Comparison of ENCODE assay signal across 19 mouse cellular contexts in the genomic region with DNA sequence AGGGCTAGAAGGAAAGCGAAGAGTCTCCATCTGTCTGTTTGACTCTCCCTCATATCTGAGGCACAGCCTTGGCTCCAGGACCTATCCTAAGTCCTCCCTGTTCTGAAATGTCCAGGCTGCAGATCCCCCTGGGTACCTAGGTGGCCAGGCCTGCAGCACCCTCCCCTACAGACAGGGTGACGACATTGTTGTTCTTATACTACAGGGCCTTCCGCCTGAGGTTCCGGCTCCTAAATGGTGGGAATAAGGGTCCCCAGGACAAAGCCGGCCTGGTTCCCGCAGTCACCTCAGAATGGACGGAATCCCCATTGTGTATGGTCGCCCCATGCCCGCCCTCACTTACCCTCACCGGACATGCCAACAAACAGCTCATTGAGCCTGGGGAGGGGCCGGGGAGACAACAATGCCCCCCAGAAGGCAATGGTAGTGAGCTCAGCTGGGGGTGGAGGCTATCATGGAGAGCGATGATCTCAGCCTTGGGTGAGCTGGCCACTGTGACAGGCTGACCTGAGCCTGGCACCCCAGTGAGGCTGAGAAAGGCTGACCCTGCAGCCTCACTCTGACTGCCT. TPM values are rescaled to one million over a fixed set of nuclear protein-coding genes. Genes with fewer than 3 reads are reported as not detected.
DNase-seq lines count a peak whose midpoint lies in the region; ATAC-seq and TF ChIP-seq lines count a peak whose summit lies in the region.
"Had no signal": no experiment of that assay in that cellular context is flagged by ENCODE, and none has a peak within 500 bp of the region (broad histone marks: within the 10 kb centered on the region; RNA-seq: fewer than 3 reads in every experiment).

No protein-coding gene starts in this region.

- H3K9ac ChIP-seq in heart, embryonic 15.5 days = no peak overlapping the region
- no peak overlapping the region for H3K9ac ChIP-seq in liver, adult 2 months (ENCODE audit: low read depth, low read length)
- H3K9ac ChIP-seq in limb, embryonic 15.5 days = no peak overlapping the region
- H3K9ac ChIP-seq: embryonic facial prominence, embryonic 15.5 days had no signal

- no peak for TF ChIP-seq CTCF in liver, adult 2 months (IDR thresholded peaks at IDR 0.05; ENCODE audit: low read depth, low read length)

- no peak for ATAC-seq in heart, embryonic 15.5 days (replicated peaks; ENCODE audit: insufficient number of reproducible peaks, insufficient read depth, low FRiP score, low read depth)
- ATAC-seq in limb, embryonic 15.5 days (ENCODE audit: insufficient number of reproducible peaks, low FRiP score, low TSS enrichment, low read depth) = no peak
- ATAC-seq: activated CD4-positive, CD25-positive, alpha-beta regulatory T cell, adult 4 months; CD4-positive, CD25-positive, alpha-beta regulatory T cell, adult 4 months had no signal

- intact Hi-C loops in heart, postnatal 36 days (cut with DNase I) = no loop called here
- intact Hi-C loops in left cerebral cortex, postnatal 36 days (cut with DNase I) = no loop called here

- H3K4me2 ChIP-seq in heart, embryonic 15.5 days = no peak overlapping the region
- no peak overlapping the region for H3K4me2 ChIP-seq in limb, embryonic 15.5 days
- H3K4me2 ChIP-seq: embryonic facial prominence, embryonic 15.5 days; forebrain, embryonic 13.5 days had no signal

- no peaks in the 10 kb centered on the region for H3K79me2 ChIP-seq in liver, adult 2 months (ENCODE audit: control insufficient read depth, insufficient read depth, low read length)

- H3K27ac ChIP-seq in heart, embryonic 15.5 days = peak overlapping the region; percentile 60
- peak overlapping the region; percentile 64 for H3K27ac ChIP-seq in liver, adult 2 months (replicated peaks; ENCODE audit: insufficient read depth, low read depth, low read length)
- 0 out of 2 replicates have a peak overlapping the region, but pooled peaks have one; percentile 17 for H3K27ac ChIP-seq in limb, embryonic 15.5 days
- H3K27ac ChIP-seq: embryonic facial prominence, embryonic 15.5 days; forebrain, embryonic 13.5 days; stomach, postnatal 0 days had no signal

- H3K36me3 ChIP-seq in heart, embryonic 15.5 days = no peaks in the 10 kb centered on the region
- no peaks in the 10 kb centered on the region for H3K36me3 ChIP-seq in liver, adult 2 months (ENCODE audit: control insufficient read depth, insufficient read depth, low read length)
- no peaks in the 10 kb centered on the region for H3K36me3 ChIP-seq in limb, embryonic 15.5 days
- H3K36me3 ChIP-seq: embryonic facial prominence, embryonic 15.5 days had no signal

- peaks cover 5% of the 10 kb centered on the region for H3K4me1 ChIP-seq in heart, embryonic 15.5 days (replicated peaks)
- peaks cover 7% of the 10 kb centered on the region for H3K4me1 ChIP-seq in liver, adult 2 months (ENCODE audit: control insufficient read depth, insufficient read depth, low read length)
- H3K4me1 ChIP-seq in limb, embryonic 15.5 days = peaks cover 4% of the 10 kb centered on the region; the same call in 1 of the 2 replicates
- H3K4me1 ChIP-seq: embryonic facial prominence, embryonic 15.5 days had no signal

- no peaks in the 10 kb centered on the region for H3K9me3 ChIP-seq in heart, embryonic 15.5 days (replicated peaks)
- no peaks in the 10 kb centered on the region for H3K9me3 ChIP-seq in limb, embryonic 15.5 days
- H3K9me3 ChIP-seq: embryonic facial prominence, embryonic 15.5 days; forebrain, embryonic 13.5 days had no signal

- no peak overlapping the region for H3K4me3 ChIP-seq in heart, embryonic 15.5 days
- H3K4me3 ChIP-seq in liver, adult 2 months (ENCODE audit: insufficient read depth, low read depth, low read length) = no peak overlapping the region
- H3K4me3 ChIP-seq in limb, embryonic 15.5 days = no peak overlapping the region
- H3K4me3 ChIP-seq: embryonic facial prominence, embryonic 15.5 days; forebrain, embryonic 13.5 days had no signal

- TF ChIP-seq POLR2A in liver, adult 2 months (IDR thresholded peaks at IDR 0.05; ENCODE audit: extremely low read depth, insufficient read depth, low read length) = no peak

- WGBS in heart, embryonic 15.5 days = 61% methylated on average over 12 of the region's 12 CpGs
- 86% methylated on average over 12 of the region's 12 CpGs for WGBS in liver, adult 2 months
- WGBS in limb, embryonic 15.5 days = 81% methylated on average over 12 of the region's 12 CpGs

- H3K27me3 ChIP-seq in heart, embryonic 15.5 days = no peaks in the 10 kb centered on the region; the same call in 1 of the 2 replicates
- no peaks in the 10 kb centered on the region for H3K27me3 ChIP-seq in liver, adult 2 months (ENCODE audit: control insufficient read depth, insufficient read depth, low read length)
- H3K27me3 ChIP-seq in limb, embryonic 15.5 days = peaks cover 4% of the 10 kb centered on the region; the same call in 1 of the 2 replicates

- DNase-seq in heart, postnatal 36 days = no peak
- no peak for DNase-seq in liver, adult 2 months (ENCODE audit: extremely low read depth, low read depth, low spot score)
- no peak for DNase-seq in liver
- DNase-seq in lung, postnatal 10 days = peak; percentile 77
- no peak for DNase-seq in urinary bladder, adult 2 months (ENCODE audit: low spot score)
- no peak for DNase-seq in left cerebral cortex, postnatal 36 days (ENCODE audit: low spot score in 2 of 2)
- DNase-seq: cerebellum, adult 18-20 months; gastrocnemius, postnatal 10 days; kidney, adult 18-20 months; right cerebral cortex, adult 18-20 months; spleen, adult 18-20 months; thymus, postnatal 4 days had no signal

RNA-seq across cellular contexts. Expression of a gene that starts 10.8 kb away (rescaled TPM):
- polyA plus RNA-seq in heart, embryonic 15.5 days (2015; fragmentation: Nextera tagmentation; extraction: Ambion mirVana) = 9.2 and 14.2 TPM in 2 replicates
- total RNA-seq in heart, postnatal 36 days (2021) = 10 to 100 TPM; 16.3 to 22.1 TPM
- 3.0 and 5.2 TPM in 2 replicates for total RNA-seq in liver, adult 2 months (2014; rRNA removed)
- polyA plus RNA-seq in liver, adult 2 months (2012; rRNA removed) = 3.1 and 4.1 TPM in 2 replicates
- 6.7 and 7.3 TPM in 2 replicates for polyA plus RNA-seq in limb, embryonic 15.5 days (2015; fragmentation: Nextera tagmentation; extraction: Ambion mirVana)
- 5.5 and 6.4 TPM in 2 replicates for polyA plus RNA-seq in urinary bladder, adult 2 months (2012; rRNA removed)
- total RNA-seq in left cerebral cortex, postnatal 36 days (2021) = 1 to 10 TPM; 3.2 to 3.8 TPM
- polyA plus RNA-seq: activated CD4-positive, CD25-positive, alpha-beta regulatory T cell, adult 4 months; CD4-positive, CD25-positive, alpha-beta regulatory T cell, adult 4 months had no signal

RNA-seq across cellular contexts. Expression of a gene that starts 26.3 kb away (rescaled TPM):
- polyA plus RNA-seq in heart, embryonic 15.5 days (2015; fragmentation: Nextera tagmentation; extraction: Ambion mirVana) = 10.3 and 14.7 TPM in 2 replicates
- total RNA-seq in heart, postnatal 36 days (2021) = 10 to 100 TPM; 13.5 to 13.9 TPM
- 4.4 and 7.5 TPM in 2 replicates for total RNA-seq in liver, adult 2 months (2014; rRNA removed)
- 13.4 and 14.8 TPM in 2 replicates for polyA plus RNA-seq in liver, adult 2 months (2012; rRNA removed)
- polyA plus RNA-seq in limb, embryonic 15.5 days (2015; fragmentation: Nextera tagmentation; extraction: Ambion mirVana) = 17.6 and 19.5 TPM in 2 replicates
- polyA plus RNA-seq in urinary bladder, adult 2 months (2012; rRNA removed) = 15.9 and 17.9 TPM in 2 replicates
- total RNA-seq in left cerebral cortex, postnatal 36 days (2021) = 10 to 100 TPM; 47.7 to 50.1 TPM

RNA-seq across cellular contexts. Expression of a gene that starts 36.2 kb away (rescaled TPM):
- 0.63 and 0.76 TPM in 2 replicates for polyA plus RNA-seq in heart, embryonic 15.5 days (2015; fragmentation: Nextera tagmentation; extraction: Ambion mirVana)
- 10 to 100 TPM; 11.3 to 12.3 TPM for total RNA-seq in heart, postnatal 36 days (2021)
- total RNA-seq in liver, adult 2 months (2014; rRNA removed) = 3.2 and 5.5 TPM in 2 replicates
- polyA plus RNA-seq in liver, adult 2 months (2012; rRNA removed) = 4.1 and 6.1 TPM in 2 replicates
- polyA plus RNA-seq in limb, embryonic 15.5 days (2015; fragmentation: Nextera tagmentation; extraction: Ambion mirVana) = 1.1 TPM in 2 replicates
- polyA plus RNA-seq in urinary bladder, adult 2 months (2012; rRNA removed) = 1.4 and 1.5 TPM in 2 replicates
- total RNA-seq in left cerebral cortex, postnatal 36 days (2021) = 1 to 10 TPM; 8.2 to 8.9 TPM
- polyA plus RNA-seq: activated CD4-positive, CD25-positive, alpha-beta regulatory T cell, adult 4 months; CD4-positive, CD25-positive, alpha-beta regulatory T cell, adult 4 months had no signal

RNA-seq across cellular contexts. Expression of a gene that starts 43.8 kb away (rescaled TPM):
- 0.44 and 2.2 TPM in 2 replicates for polyA plus RNA-seq in heart, embryonic 15.5 days (2015; fragmentation: Nextera tagmentation; extraction: Ambion mirVana)
- total RNA-seq in heart, postnatal 36 days (2021) = not detected
- total RNA-seq in liver, adult 2 months (2014; rRNA removed) = not detected in 2 replicates
- polyA plus RNA-seq in liver, adult 2 months (2012; rRNA removed) = not detected in 2 replicates
- polyA plus RNA-seq in limb, embryonic 15.5 days (2015; fragmentation: Nextera tagmentation; extraction: Ambion mirVana) = 36.8 and 38.6 TPM in 2 replicates
- polyA plus RNA-seq in urinary bladder, adult 2 months (2012; rRNA removed) = 31.2 and 34.1 TPM in 2 replicates
- total RNA-seq in left cerebral cortex, postnatal 36 days (2021) = 10 to 100 TPM in 1 of 2 experiments, 1 to 10 TPM in 1; 7.9 to 10.9 TPM
- total RNA-seq: gastrocnemius, postnatal 10 days had no signal
- polyA plus RNA-seq: activated CD4-positive, CD25-positive, alpha-beta regulatory T cell, adult 4 months; CD4-positive, CD25-positive, alpha-beta regulatory T cell, adult 4 months had no signal
